Mouse (Mus musculus): ENCODE data around the gene Cryl1. TPM values are rescaled to one million over a fixed set of nuclear protein-coding genes. Genes with fewer than 3 reads are reported as not detected.

Cryl1 gene
- polyA plus RNA-seq (2017; shearing (Covaris generic)), result 15.3 TPM

GRCm38 (mm10) chr14:57398065-57398757 lies at the start of gene Cryl1:
TSS of gene Cryl1 (minus strand) at chr14:57398529.

GRCm38 (mm10) chr14:57423432-57424211 lies 25.3 kb upstream of the Cryl1 start, which contains the start of gene Ift88:
TSS of gene Ift88 (plus strand) at chr14:57424062.

Other genes with a start within 250 kb of the Cryl1 start
- 1.5 TPM for gene Ift88, start 25.5 kb upstream of the Cryl1 start, polyA plus RNA-seq (2017; shearing (Covaris generic))
- not detected for gene Il17d, start 126.2 kb upstream of the Cryl1 start, polyA plus RNA-seq (2017; shearing (Covaris generic))
- gene Eef1akmt1, start 173.1 kb upstream of the Cryl1 start, polyA plus RNA-seq (2017; shearing (Covaris generic)), result 15.7 TPM